Mouse (Mus musculus): ENCODE results near the gene Lmln. TPM values are rescaled to one million over a fixed set of nuclear protein-coding genes. Genes with fewer than 3 reads are reported as not detected.
A peak's percentile ranks its signal among the peaks of the same experiment; 100 is the strongest.
"Not testable (repeated sequence)": the region's sequence is repeated elsewhere in the genome, so short reads cannot be mapped to it uniquely, and the experiment has no call there.

Gene Lmln
- total RNA-seq (2021): 10 to 100 TPM; 20.3 to 20.4 TPM

DNA sequence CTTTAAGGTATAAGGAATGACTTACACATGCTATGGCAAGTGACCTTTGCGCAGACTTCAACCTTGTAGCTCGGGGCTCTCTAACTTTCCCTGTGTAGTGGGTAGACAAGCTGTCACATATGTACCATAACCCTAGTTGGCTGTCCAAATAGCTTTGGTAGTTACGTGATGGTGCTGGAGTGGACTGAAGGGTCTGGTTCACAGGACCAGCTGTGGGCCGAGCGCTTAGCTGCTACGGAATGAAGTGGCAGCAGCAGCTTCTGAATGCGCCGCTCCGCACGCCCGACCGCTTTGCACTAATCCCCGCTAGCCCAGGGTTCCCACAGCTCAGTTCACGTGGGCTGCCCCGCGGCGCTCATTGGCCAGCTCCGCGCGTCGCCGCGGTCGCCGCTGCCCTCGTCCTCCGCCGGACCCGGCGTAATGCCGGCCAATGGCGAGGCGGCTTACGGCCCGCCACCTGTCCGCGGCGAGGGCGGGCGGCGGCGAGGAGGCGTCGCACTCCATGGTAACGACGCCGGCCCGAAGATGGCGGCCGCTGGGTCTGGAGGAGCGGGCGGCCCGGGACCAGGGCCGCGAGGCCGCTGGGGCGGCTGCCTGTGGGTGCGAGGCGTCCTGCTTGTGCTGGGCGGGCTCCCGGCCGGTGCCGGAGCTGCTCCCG lies at the start of gene Lmln:
TSS of gene Lmln (plus strand) at position 498 of the 658 bp plus-strand sequence.
- peak; percentile 89 to 90 for DNase-seq

DNA sequence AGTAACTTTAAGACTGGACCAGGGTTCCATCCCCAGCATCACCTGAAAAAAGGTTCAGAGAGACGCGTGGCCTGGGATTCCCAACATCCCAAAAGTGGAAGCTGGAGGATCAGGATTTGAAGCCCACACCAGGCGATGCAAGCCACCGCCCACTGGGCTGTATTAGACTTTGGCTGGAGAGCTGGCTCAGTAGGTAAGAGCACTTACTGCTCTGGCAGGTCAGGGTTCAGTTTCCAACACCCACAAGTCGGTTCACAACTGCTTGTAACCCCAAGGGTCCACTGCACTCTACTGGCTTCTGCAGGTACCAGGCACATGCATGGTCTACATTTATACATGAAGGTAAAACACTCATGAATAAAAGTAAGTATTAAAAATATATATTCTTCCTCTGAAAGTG lies 48.5 kb upstream of the Lmln start:
- DNase-seq: no peak

DNA sequence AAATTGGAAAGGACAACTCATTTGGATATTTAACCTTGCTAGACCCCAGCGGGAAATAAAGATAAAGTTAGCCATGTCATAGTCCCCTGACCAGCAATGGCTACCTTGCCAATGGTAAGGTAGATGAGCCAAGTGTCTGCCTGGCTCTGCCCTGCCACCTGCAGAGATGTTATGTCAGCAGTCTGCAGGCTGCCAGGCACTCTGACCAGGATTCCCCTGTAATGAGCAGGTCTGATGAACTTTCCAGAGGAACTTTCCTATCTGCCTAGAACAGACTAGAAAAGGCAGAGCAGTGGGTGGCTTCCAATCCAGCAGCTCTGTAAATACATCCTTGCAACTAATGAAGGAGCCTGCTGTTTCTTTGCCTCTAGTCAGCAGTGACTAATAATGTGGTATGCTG lies 47.4 kb upstream of the Lmln start:
- no peak for DNase-seq

DNA sequence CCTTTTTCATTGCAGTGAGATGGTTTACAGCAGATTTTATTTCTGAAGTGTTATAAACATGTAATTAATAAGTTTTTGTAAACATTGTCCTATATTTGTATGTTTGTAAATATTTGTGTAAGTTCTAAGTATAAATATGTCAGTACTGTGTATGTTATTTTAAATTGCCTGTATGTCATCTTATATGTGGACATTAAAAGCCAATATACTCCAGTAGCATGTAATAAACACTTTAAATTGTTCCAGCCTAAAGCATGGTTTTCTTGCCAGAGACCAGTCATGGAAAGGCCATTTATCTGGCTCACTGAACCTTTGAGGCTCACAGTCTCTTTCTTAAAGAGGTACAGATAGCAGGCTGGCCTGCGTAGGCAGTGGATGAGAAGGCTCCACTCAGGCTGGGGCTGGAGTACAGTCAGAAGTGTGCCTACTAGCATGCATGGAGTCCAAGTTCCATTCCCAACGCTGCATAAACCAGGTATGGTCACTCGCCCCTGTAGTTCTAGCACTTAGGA lies 46.9 kb upstream of the Lmln start:
- DNase-seq: no peak

DNA sequence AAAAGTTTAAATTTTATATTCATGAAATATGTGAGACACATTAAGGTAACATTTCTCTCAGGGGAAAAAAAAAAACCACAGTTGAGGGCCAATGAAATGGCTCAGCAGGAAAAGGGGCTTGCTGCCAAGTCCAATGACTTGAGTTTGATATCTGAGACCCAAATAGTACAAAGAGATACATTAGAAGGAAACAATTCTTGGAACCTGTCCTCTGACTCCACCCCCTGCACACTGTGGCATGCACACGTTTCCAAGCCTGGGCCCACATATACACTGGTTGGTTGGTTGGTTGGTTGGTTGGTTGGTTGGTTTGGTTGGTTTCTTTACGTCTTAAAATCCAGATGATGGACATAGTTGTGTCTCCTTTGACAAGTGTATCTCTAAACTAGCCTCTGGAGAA lies 46.3 kb upstream of the Lmln start:
- DNase-seq: no peak

DNA sequence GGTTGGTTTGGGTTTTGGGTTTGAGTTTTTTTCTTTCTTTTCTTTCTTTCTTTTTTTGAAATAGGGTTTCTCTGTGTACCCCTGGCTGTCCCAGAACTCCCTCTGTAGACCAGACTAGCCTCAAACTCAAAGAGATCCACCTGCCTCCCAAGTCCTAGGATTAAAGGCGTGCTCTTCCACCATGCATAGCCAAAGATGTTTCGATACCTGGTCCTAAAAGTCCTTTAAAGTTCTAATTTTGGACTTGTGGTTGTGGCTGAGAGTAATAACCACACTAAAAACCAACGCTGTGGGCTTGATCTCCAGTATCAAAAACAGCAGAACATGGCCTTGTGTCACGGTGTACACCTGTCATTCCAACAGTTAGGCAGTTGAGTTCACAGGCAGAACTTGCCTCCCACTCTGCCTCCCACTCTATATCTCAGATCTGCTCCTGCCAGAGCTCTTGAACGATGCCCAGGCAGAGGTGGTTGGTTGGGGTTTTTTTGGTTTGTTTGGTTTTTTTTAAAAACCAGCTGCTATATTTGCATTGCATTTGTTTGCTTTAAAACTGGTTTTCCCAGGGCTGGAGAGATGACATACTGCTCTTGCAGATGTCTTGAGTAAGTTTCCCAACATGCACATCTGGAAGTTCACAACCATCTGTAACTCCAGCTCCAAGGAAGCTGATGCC lies 44.5 kb upstream of the Lmln start:
- no peak for DNase-seq

DNA sequence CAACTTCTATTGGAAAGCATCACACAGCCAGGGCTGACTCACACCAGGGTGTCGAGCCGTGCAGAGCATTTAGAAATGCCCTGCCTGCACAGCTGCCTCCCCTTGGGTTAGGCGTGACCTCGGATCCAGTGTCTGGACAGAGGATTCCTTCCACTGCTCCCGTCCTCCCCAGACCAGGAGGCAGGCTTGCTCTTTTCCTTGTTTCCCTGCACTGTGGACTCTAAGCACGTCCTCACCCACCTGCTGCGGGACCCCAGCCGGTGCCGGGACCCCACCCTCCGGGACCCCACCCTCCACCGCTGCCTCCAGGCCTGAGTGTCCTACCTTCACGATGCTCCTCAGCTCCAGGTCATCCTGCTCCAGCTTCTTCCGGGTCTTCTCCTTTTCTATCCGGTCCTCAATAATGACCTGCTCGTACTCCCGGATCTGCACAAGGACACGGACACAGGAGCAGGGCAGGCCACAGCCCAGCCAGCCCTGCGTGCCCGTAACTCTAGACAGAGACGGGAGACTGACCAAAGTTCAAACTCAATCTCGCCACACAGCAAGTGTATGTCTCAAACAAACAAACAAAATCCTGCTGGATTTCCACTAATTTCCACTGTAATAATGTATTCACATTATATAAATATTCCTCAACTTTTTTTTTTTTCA lies 43.1 kb upstream of the Lmln start:
- DNase-seq: no peak

DNA sequence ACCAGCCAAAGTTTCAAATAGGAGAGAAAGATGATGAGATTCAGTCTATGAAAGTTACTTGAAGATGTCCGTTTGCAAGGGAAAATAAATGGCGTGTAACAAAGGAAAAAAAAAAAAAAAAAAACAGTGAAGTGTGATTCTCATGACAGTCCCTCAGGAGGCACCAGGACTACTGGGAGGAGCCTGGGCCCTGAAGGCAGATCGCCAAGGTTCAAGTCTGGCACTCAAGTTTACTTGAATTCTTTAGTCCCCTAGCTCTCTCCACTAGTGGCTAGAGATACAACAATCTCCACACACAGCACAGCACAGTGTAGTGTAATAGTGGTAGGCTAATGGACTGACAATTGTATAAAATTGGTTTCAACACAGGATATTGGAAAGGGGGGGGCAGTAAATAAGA lies 40.9 kb upstream of the Lmln start:
- no peak for DNase-seq

DNA sequence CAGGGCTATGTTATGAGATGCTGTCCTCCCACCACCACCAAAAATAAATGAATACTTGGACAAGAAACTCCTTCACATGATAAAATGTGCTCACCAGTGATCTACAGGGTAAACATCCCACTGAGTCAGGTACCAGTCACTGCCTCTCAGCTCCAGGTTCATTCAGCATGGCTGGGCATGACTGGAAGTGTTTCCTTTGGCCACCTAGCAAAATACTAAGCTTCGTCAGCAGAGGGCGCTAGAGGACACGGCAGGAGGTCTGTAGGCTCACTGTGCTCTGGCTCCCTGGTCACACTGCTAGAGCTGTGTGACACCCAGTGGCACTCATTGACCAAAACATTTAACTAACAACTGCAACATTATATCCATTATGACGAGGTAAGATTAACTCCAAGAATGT lies 38.6 kb upstream of the Lmln start:
- DNase-seq: peak; percentile 74 to 78

DNA sequence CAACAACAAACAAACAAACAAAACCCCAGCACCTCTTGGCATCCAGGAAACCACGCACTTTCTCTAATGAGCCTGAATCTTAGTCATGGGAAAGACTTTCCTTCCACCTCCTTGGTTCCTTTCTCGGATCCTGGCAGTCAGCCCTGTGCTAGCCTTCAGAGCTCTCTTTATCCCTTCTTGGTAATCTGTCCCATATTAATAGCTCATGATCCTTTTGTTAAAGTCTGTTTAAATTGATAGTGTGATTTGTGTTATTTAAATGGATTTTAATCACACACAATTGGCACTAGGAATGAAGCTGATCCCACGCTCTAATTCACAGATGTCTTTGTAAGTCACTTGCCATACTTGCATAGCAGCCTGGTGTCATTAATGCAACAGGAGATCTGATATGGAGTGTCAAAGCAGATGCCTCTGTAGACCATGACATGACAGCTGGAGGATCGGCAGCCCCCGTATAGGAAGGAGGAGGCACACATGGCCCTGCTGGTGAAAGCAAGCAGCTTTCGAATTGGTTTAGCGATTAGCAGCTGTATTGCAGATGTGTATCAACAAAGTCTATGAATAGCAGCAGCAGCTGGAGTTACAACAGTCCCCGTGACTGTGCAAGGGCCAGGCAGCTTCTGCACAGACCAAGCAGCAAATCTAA lies 37.7 kb upstream of the Lmln start:
- DNase-seq: peak; percentile 34 to 40

DNA sequence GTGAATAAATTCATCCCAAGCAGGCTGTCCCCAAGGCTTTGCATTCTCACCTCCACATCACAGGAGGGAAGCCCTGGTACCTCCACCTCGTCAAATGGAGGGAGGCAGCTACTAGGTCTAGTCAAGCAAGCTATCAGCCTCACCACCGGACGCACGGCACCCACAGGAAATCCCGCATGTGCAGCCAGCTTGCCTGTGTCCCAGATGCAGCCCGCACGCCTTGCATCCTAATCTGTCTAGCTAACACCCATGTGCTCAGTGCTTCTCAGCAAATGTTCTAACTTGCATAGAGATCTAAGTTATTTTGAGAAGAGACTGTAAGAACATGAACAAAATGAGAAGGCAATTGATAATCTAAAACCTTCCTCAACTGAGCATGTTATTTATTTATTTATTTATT lies 36.0 kb upstream of the Lmln start:
- no peak for DNase-seq

DNA sequence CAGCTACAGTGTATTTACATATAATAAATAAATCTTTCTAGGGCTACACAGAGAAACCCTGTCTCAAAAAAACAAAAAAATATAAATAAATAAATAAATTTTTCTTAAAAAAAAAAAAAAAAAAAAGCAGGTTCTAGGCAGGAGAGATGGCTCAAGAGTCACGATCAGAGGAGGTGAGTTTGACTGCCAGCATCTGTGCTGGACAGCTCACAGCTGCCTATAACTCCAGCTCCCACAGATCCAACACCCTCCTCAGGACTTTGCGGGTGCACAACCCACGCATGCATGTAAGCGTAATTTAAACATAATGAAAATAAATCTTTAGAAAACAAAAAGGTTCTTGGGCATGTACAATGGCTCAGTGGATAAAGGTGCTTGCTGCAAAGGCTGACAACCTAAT lies 26.3 kb upstream of the Lmln start:
- DNase-seq: no peak

DNA sequence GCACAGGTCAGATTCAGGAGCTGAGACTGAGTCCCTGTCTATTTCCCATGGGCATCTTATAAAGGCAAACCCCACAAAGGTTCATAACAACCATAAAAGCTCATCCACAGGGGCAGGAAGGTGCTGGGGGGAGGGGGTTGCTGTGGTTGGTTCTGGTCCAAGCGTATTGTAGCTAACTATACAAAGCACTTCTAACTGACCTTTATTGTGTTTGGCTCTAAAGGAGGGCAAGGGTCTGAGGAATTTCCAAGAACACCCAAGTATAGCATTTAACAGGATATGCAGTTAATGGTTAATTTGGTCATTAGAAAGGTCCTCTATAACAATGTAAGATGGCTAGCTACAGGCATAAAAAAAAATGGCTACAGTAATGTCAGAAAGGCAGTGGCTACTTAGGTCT lies 19.6 kb upstream of the Lmln start:
- no peak for DNase-seq

DNA sequence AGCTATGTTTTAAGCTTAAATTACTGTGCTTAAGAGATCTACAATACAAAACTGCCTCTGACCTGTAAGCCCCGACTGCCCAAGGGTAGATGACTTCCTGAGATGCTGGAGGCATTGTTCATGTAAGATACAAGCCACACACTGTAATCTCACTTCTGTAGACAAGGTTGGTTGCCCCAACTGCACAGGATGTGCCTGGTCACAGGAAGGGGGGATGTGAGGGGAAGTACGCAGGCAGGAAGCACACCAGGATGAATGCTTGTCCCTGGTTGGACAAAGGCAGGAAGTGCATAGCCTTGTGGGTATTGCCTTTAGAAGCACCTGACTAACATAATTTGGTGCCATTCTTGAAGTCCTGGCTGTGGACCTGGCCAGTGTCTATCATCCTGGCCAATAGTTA lies 19.1 kb upstream of the Lmln start:
- no peak for DNase-seq

DNA sequence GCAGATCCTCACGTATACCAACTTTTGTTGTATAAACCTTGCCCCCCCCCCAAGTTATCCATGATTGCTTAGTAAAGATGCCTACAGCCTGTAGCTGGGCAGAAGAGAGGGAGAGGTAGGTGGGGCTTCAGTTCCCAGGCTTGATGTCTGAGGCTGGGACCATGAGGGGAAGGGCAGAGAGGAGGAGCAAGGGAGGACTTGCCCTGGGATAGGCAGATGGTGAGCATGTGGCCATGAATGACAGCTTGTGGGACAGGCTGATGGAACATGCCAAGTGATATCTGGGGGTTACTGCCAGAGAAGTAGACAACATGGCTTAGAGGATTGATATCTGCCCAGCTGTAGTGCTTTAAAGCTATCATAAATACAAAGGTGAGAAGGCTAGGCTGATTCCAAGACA lies 14.3 kb upstream of the Lmln start:
- no peak for DNase-seq

DNA sequence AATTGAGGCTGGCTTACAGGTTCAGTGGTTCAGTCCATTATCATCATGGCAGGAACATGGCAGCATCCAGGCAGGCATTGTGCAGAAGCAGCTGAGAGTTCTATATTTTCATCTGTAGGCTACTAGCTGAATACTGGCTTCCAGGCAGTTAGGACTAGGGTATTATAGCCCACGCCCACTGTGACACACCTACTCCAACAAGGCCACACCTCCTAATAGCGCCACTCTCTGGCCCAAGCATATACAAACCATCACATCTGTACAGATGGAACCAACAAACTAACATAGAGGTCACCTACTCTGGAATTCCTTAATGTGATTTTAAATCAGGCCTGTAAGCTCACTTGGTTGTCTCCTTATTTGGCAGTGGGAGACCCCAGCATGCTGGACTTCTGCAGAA lies 13.6 kb upstream of the Lmln start:
- no peak for DNase-seq

DNA sequence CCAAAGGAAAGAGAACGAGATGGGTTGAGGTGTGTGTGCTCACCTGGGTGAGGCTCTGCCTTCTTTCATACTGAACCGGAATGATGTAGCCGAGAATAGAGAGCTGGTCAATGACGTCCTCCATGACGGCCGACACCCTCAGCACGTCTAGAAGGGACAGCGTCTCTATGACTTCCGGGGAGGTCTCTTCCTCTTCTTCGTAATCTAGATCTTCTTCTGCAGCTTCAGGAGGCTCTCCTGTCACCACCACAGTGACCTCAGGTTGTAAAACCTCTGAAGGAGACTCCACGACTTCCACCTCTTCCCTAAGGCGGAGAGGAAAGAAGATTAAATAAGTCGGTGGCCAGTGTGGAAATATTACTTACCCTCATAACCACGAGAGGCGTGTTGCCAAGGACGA lies 12.5 kb upstream of the Lmln start:
- DNase-seq: no peak

DNA sequence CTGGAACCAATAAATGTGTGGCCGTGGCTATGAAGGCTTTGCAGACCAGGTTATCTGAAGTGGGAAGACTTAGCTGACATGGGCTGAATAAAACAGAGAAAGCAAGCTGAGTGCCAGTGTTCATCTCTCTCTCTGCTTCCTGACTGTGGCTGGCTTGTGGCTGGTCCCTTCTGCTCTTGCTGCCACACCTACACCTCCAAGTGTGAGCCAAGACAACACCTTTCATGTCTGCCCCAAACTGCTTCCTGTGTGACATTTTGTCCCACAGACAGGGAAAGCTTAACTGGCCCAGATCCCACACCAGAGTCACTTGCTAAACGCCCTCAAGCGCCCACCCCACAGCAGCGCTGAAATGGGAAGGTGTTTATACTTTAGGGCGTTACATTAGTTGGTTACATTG lies 9.2 kb upstream of the Lmln start:
- no peak for DNase-seq

DNA sequence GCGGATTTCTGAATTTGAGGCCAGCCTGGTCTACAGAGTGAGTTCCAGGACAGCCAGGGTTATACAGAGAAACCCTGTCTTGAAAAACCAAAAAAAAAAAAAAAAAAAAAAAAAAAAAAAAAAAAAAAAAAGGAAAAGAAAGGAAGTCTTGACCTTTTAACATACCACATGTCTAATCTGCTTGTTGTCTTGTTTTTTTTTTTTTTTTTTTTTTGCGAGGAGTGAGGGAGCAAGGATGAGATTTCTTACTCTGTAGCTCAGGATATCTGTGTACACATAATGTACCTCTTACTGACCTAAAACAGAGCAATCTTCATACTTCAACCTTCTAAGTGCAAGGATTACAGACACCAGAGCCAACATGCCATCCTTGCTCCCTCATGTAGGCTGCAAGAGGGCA lies 7.4 kb upstream of the Lmln start:
- DNase-seq: not testable (repeated sequence)

DNA sequence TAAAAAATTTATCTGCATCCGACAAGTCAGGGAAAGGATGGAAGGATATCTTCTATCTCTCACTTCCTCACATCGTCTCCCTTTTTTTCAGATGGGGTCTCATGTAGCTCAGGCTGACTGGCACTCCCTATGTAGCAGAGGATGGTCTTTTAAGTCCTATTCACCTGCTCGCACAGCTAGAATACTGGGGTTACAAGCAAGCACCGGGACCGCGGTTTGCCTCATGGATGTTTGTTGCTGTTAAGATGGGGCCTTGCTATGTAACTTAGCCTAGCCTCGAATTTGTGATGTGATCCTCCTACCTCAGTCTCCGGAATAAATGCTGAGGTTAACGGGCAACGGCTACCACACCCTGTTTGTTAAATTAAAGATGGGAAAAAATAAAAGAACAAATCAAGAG lies 6.7 kb upstream of the Lmln start:
- no peak for DNase-seq

DNA sequence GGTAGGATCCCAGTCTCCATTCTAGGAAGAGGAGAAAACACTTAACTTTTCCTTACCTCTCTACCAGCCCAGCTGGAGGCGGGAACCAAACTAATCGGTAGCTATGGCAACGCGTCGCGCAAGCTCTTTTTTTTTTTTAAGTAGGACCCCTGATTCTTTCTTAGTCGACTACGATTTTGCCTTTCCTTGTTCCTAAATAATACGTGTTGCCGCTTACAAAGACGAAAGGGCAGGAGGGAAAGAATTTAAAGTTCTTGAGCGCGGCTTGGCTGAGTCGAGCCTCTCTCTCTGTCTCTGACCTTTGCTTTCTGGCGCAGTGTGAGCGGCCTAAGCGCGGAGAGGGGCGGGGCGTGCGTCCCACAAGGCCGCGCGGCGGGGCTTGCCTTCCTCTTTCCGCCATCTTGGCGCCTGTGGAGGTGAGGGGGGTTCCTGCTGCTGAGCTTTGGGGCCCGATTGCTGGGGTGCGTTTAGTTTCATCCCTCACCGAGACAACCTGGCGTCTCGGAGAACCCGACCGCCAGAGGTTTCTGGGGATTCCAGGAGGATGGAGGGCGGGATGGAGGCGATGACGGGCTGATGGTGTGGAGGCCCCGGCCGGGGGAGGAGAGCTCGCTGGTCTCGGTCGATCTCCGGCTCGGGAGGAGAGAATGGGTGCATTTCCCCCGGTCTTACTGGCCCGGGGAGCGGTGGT lies 6.1 kb upstream of the Lmln start, which contains the start of the genes Iqcg and Rpl35a:
TSS of gene Iqcg (minus strand) at position 124 of the 691 bp plus-strand sequence.
TSS of gene Rpl35a (plus strand) at position 359 of the 691 bp plus-strand sequence.
- DNase-seq: peak; percentile 88 to 91

DNA sequence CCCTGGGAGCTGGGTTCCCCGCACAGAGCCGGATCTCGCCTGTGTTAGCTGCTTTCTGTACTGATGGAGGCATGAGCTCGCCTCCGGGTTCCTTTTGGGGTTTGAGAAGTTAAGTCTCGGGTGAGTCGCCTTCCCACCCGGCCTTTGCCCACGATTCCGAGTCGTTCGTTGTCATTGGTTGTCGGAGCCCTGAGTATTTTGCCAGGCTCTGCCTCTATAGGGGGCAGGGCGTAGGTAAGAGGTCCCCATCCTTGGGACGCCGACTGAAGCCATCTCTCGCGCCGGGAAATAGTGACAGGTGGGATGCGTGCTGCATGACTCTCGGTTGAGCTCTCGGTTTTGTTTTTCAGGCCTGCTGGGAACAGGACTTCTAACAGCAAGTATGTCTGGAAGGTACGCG lies 5.5 kb upstream of the Lmln start:
- DNase-seq: no peak

DNA sequence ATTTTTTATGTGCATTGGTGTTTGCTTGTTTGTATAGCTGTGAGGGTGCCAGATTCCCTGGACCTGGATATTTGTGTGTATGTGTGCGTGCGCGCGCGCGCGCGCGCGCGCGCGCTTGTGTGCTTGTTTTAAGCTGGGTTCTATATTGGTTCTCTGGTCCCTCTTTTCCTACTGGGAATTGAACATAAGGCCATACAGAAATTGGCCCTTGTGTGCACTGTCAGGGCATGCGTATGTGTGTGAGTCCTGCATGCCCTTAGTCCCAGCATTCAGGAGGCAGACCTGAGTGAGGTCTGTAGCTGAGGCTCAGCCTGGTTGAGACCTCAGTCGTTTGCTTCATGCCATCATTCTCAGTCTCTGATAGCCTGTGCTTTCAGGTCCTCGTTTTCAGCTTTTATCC lies 4.3 kb upstream of the Lmln start:
- DNase-seq: no peak

Data from layer of hippocampus, postnatal 36 days (tissue).